Mouse (Mus musculus) neural tube, embryonic 10.5 days (tissue): Measurements from ENCODE around the gene Bdkrb1.

ENCODE experiments used
- DNase-seq: peaks from one replicate; pipeline ENCODE4 v3.0.0-alpha.2; 2017; ENCODE audit warnings: low spot score; ENCODE audit errors: extremely low spot score

The Bdkrb1 gene

GRCm38 (mm10) chr12:105602581-105603210 lies at the start of gene Bdkrb1:
TSS of gene Bdkrb1 (plus strand) at chr12:105603085.
- no peak for DNase-seq

GRCm38 (mm10) chr12:105554151-105554772 lies 48.6 kb upstream of the Bdkrb1 start:
- DNase-seq = no peak

- DNase-seq = no peak
Measured at GRCm38 (mm10) chr12:105555172-105555571, 47.7 kb upstream of the Bdkrb1 start.

GRCm38 (mm10) chr12:105557250-105557925 lies 45.5 kb upstream of the Bdkrb1 start:
- no peak for DNase-seq

GRCm38 (mm10) chr12:105561007-105561534 lies 41.8 kb upstream of the Bdkrb1 start:
- no peak for DNase-seq

- DNase-seq = no peak
Measured at GRCm38 (mm10) chr12:105562056-105562820, 40.6 kb upstream of the Bdkrb1 start.

- peak; percentile 62 for DNase-seq
Measured at GRCm38 (mm10) chr12:105562936-105563680, 39.8 kb upstream of the Bdkrb1 start, which contains the start of gene Bdkrb2. TSS of gene Bdkrb2 (plus strand) at chr12:105563226.

- DNase-seq = peak; percentile 28
Measured at GRCm38 (mm10) chr12:105563726-105564275, 39.1 kb upstream of the Bdkrb1 start.

- DNase-seq = no peak
Measured at GRCm38 (mm10) chr12:105565221-105565620, 37.7 kb upstream of the Bdkrb1 start.

- DNase-seq = no peak
Measured at GRCm38 (mm10) chr12:105571867-105572266, 31.0 kb upstream of the Bdkrb1 start.

GRCm38 (mm10) chr12:105572622-105573021 lies 30.3 kb upstream of the Bdkrb1 start:
- no peak for DNase-seq

- DNase-seq = no peak
Measured at GRCm38 (mm10) chr12:105574356-105574755, 28.5 kb upstream of the Bdkrb1 start.

- DNase-seq = no peak
Measured at GRCm38 (mm10) chr12:105580490-105580889, 22.4 kb upstream of the Bdkrb1 start.

GRCm38 (mm10) chr12:105582486-105582885 lies 20.4 kb upstream of the Bdkrb1 start:
- no peak for DNase-seq

- DNase-seq = no peak
Measured at GRCm38 (mm10) chr12:105583484-105583883, 19.4 kb upstream of the Bdkrb1 start.

- peak; percentile 81 for DNase-seq
Measured at GRCm38 (mm10) chr12:105584851-105585250, 18.0 kb upstream of the Bdkrb1 start.

GRCm38 (mm10) chr12:105587526-105587925 lies 15.4 kb upstream of the Bdkrb1 start:
- DNase-seq = no peak

- no peak for DNase-seq
Measured at GRCm38 (mm10) chr12:105590786-105591185, 12.1 kb upstream of the Bdkrb1 start.

GRCm38 (mm10) chr12:105592361-105592761 lies 10.5 kb upstream of the Bdkrb1 start:
- no peak for DNase-seq

- no peak for DNase-seq
Measured at GRCm38 (mm10) chr12:105593471-105593870, 9.4 kb upstream of the Bdkrb1 start.
